Mouse (Mus musculus): ENCODE measurements around the gene Vgf. TPM values are rescaled to one million over a fixed set of nuclear protein-coding genes. Genes with fewer than 3 reads are reported as not detected.

Vgf gene
- polyA plus RNA-seq, 1 experiment from 2014 or later = 1.5 TPM

- ATAC-seq (ENCODE audit: insufficient read depth, low FRiP score, low TSS enrichment) (no peak), DNase-seq (ENCODE audit: low spot score) (peak; percentile 63)
- Histone ChIP-seq H3K9ac (ENCODE audit: low read length) (no peak within 1 kb of the TSS; the same call in 1 of the 2 replicates), H3K27ac (ENCODE audit: low read depth, low read length) (no peak within 1 kb of the TSS), H3K36me3 (ENCODE audit: control insufficient read depth, insufficient read depth, low read length) (no peaks in the 10 kb centered on the region), H3K9me3 (ENCODE audit: control insufficient read depth, low read length) (no peaks in the 10 kb centered on the region), H3K4me1 (ENCODE audit: control insufficient read depth, insufficient read depth, low read length) (no peaks in the 10 kb centered on the region), H3K4me3 (ENCODE audit: low read depth, low read length) (no peak within 1 kb of the TSS), H3K4me2 (ENCODE audit: low read depth) (peak within 1 kb of the TSS; percentile 29; the same call in 1 of the 2 replicates), H3K27me3 (ENCODE audit: control insufficient read depth, insufficient read depth, low read length) (no peaks in the 10 kb centered on the region)
- 27% methylated on average over 23 of the region's 23 CpGs for WGBS
These were observed 46.1 kb downstream of the Vgf start, which contains the start of gene Serpine1 for GRCm38 (mm10) chr5:137072079-137072960. Gene Serpine1 (minus strand): TSS chr5:137072268.

- H3K4me1 ChIP-seq (ENCODE audit: control insufficient read depth, insufficient read depth, low read length) = no peaks in the 10 kb centered on the region
- no peak overlapping the region for H3K4me2 ChIP-seq (ENCODE audit: low read depth)
- H3K9ac ChIP-seq (ENCODE audit: low read length) = no peak overlapping the region
- no peaks in the 10 kb centered on the region for H3K36me3 ChIP-seq (ENCODE audit: control insufficient read depth, insufficient read depth, low read length)
- no peak overlapping the region for H3K4me3 ChIP-seq (ENCODE audit: low read depth, low read length)
- WGBS = 95% methylated on average over 8 of the region's 8 CpGs
- no peaks in the 10 kb centered on the region for H3K27me3 ChIP-seq (ENCODE audit: control insufficient read depth, insufficient read depth, low read length)
- no peak for ATAC-seq (ENCODE audit: insufficient read depth, low FRiP score, low TSS enrichment)
- no peaks in the 10 kb centered on the region for H3K9me3 ChIP-seq (ENCODE audit: control insufficient read depth, low read length)
- no peak overlapping the region for H3K27ac ChIP-seq (ENCODE audit: low read depth, low read length)
- DNase-seq (ENCODE audit: low spot score) = no peak
These were observed 46.9 kb downstream of the Vgf start for GRCm38 (mm10) chr5:137073141-137073540.

- no peaks in the 10 kb centered on the region for H3K4me1 ChIP-seq (ENCODE audit: control insufficient read depth, insufficient read depth, low read length)
- no peak overlapping the region for H3K9ac ChIP-seq (ENCODE audit: low read length)
- WGBS = 41% methylated on average over 6 of the region's 6 CpGs
- H3K9me3 ChIP-seq (ENCODE audit: control insufficient read depth, low read length) = no peaks in the 10 kb centered on the region
- H3K4me2 ChIP-seq (ENCODE audit: low read depth) = no peak overlapping the region
- H3K4me3 ChIP-seq (ENCODE audit: low read depth, low read length) = no peak overlapping the region
- H3K27ac ChIP-seq (ENCODE audit: low read depth, low read length) = no peak overlapping the region
- no peaks in the 10 kb centered on the region for H3K36me3 ChIP-seq (ENCODE audit: control insufficient read depth, insufficient read depth, low read length)
- no peaks in the 10 kb centered on the region for H3K27me3 ChIP-seq (ENCODE audit: control insufficient read depth, insufficient read depth, low read length)
- DNase-seq (ENCODE audit: low spot score) (no peak), ATAC-seq (ENCODE audit: insufficient read depth, low FRiP score, low TSS enrichment) (no peak)
These were observed 48.0 kb downstream of the Vgf start for GRCm38 (mm10) chr5:137074191-137074651.

- no peaks in the 10 kb centered on the region for H3K36me3 ChIP-seq (ENCODE audit: control insufficient read depth, insufficient read depth, low read length)
- no peak overlapping the region for H3K4me3 ChIP-seq (ENCODE audit: low read depth, low read length)
- DNase-seq (ENCODE audit: low spot score) (no peak), ATAC-seq (ENCODE audit: insufficient read depth, low FRiP score, low TSS enrichment) (no peak)
- no peak overlapping the region for H3K9ac ChIP-seq (ENCODE audit: low read length)
- H3K4me2 ChIP-seq (ENCODE audit: low read depth) = no peak overlapping the region
- WGBS = 82% methylated on average over 6 of the region's 6 CpGs
- H3K9me3 ChIP-seq (ENCODE audit: control insufficient read depth, low read length) = no peaks in the 10 kb centered on the region
- H3K27me3 ChIP-seq (ENCODE audit: control insufficient read depth, insufficient read depth, low read length) = no peaks in the 10 kb centered on the region
- no peak overlapping the region for H3K27ac ChIP-seq (ENCODE audit: low read depth, low read length)
- no peaks in the 10 kb centered on the region for H3K4me1 ChIP-seq (ENCODE audit: control insufficient read depth, insufficient read depth, low read length)
These were observed 49.5 kb downstream of the Vgf start for GRCm38 (mm10) chr5:137075726-137076125.

- no peaks in the 10 kb centered on the region for H3K36me3 ChIP-seq (ENCODE audit: control insufficient read depth, insufficient read depth, low read length)
- no peak overlapping the region for H3K4me3 ChIP-seq (ENCODE audit: low read depth, low read length)
- H3K4me1 ChIP-seq (ENCODE audit: control insufficient read depth, insufficient read depth, low read length) = no peaks in the 10 kb centered on the region
- H3K9me3 ChIP-seq (ENCODE audit: control insufficient read depth, low read length) = no peaks in the 10 kb centered on the region
- no peak overlapping the region for H3K9ac ChIP-seq (ENCODE audit: low read length)
- ATAC-seq (ENCODE audit: insufficient read depth, low FRiP score, low TSS enrichment) (no peak), DNase-seq (ENCODE audit: low spot score) (no peak)
- H3K27ac ChIP-seq (ENCODE audit: low read depth, low read length) = no peak overlapping the region
- H3K27me3 ChIP-seq (ENCODE audit: control insufficient read depth, insufficient read depth, low read length) = no peaks in the 10 kb centered on the region
- H3K4me2 ChIP-seq (ENCODE audit: low read depth) = no peak overlapping the region
- WGBS = 53% methylated on average over 12 of the region's 12 CpGs
These were observed 50.2 kb downstream of the Vgf start for GRCm38 (mm10) chr5:137076191-137076930.

GRCm38 (mm10) chr5:137077187-137077586 lies 51.0 kb downstream of the Vgf start:
- ATAC-seq (ENCODE audit: insufficient read depth, low FRiP score, low TSS enrichment) = no peak
- Histone ChIP-seq H3K9me3 (ENCODE audit: control insufficient read depth, low read length) (no peaks in the 10 kb centered on the region), H3K4me3 (ENCODE audit: low read depth, low read length) (no peak overlapping the region), H3K27ac (ENCODE audit: low read depth, low read length) (no peak overlapping the region), H3K27me3 (ENCODE audit: control insufficient read depth, insufficient read depth, low read length) (no peaks in the 10 kb centered on the region), H3K4me2 (ENCODE audit: low read depth) (no peak overlapping the region; the same call in 1 of the 2 replicates), H3K4me1 (ENCODE audit: control insufficient read depth, insufficient read depth, low read length) (no peaks in the 10 kb centered on the region), H3K36me3 (ENCODE audit: control insufficient read depth, insufficient read depth, low read length) (no peaks in the 10 kb centered on the region), H3K9ac (ENCODE audit: low read length) (no peak overlapping the region)
- no peak for DNase-seq (ENCODE audit: low spot score)
- WGBS = 92% methylated on average over 7 of the region's 7 CpGs

- no peak overlapping the region for H3K4me3 ChIP-seq (ENCODE audit: low read depth, low read length)
- H3K27ac ChIP-seq (ENCODE audit: low read depth, low read length) = no peak overlapping the region
- no peaks in the 10 kb centered on the region for H3K27me3 ChIP-seq (ENCODE audit: control insufficient read depth, insufficient read depth, low read length)
- ATAC-seq (ENCODE audit: insufficient read depth, low FRiP score, low TSS enrichment) = no peak
- no peaks in the 10 kb centered on the region for H3K36me3 ChIP-seq (ENCODE audit: control insufficient read depth, insufficient read depth, low read length)
- whole genome bisulfite sequencing = 91% methylated on average over 14 of the region's 14 CpGs
- H3K9me3 ChIP-seq (ENCODE audit: control insufficient read depth, low read length) = no peaks in the 10 kb centered on the region
- no peaks in the 10 kb centered on the region for H3K4me1 ChIP-seq (ENCODE audit: control insufficient read depth, insufficient read depth, low read length)
- no peak overlapping the region for H3K9ac ChIP-seq (ENCODE audit: low read length)
- no peak for DNase-seq (ENCODE audit: low spot score)
- no peak overlapping the region for H3K4me2 ChIP-seq (ENCODE audit: low read depth)
These were observed 51.8 kb downstream of the Vgf start for GRCm38 (mm10) chr5:137078041-137078440.

GRCm38 (mm10) chr5:137078616-137079015 lies 52.4 kb downstream of the Vgf start:
- Histone ChIP-seq H3K27me3 (ENCODE audit: control insufficient read depth, insufficient read depth, low read length) (no peaks in the 10 kb centered on the region), H3K36me3 (ENCODE audit: control insufficient read depth, insufficient read depth, low read length) (no peaks in the 10 kb centered on the region), H3K4me2 (ENCODE audit: low read depth) (no peak overlapping the region), H3K4me3 (ENCODE audit: low read depth, low read length) (no peak overlapping the region), H3K27ac (ENCODE audit: low read depth, low read length) (no peak overlapping the region), H3K4me1 (ENCODE audit: control insufficient read depth, insufficient read depth, low read length) (no peaks in the 10 kb centered on the region), H3K9ac (ENCODE audit: low read length) (no peak overlapping the region), H3K9me3 (ENCODE audit: control insufficient read depth, low read length) (no peaks in the 10 kb centered on the region)
- DNase-seq (ENCODE audit: low spot score) = no peak
- no peak for ATAC-seq (ENCODE audit: insufficient read depth, low FRiP score, low TSS enrichment)
- WGBS = 73% methylated on average over 6 of the region's 6 CpGs

All from neural tube, embryonic 11.5 days (tissue).